Mouse (Mus musculus): Measurements from ENCODE around the gene Csf2rb2.
"Not testable (repeated sequence)": the region's sequence is repeated elsewhere in the genome, so short reads cannot be mapped to it uniquely, and the experiment has no call there.

DNA sequence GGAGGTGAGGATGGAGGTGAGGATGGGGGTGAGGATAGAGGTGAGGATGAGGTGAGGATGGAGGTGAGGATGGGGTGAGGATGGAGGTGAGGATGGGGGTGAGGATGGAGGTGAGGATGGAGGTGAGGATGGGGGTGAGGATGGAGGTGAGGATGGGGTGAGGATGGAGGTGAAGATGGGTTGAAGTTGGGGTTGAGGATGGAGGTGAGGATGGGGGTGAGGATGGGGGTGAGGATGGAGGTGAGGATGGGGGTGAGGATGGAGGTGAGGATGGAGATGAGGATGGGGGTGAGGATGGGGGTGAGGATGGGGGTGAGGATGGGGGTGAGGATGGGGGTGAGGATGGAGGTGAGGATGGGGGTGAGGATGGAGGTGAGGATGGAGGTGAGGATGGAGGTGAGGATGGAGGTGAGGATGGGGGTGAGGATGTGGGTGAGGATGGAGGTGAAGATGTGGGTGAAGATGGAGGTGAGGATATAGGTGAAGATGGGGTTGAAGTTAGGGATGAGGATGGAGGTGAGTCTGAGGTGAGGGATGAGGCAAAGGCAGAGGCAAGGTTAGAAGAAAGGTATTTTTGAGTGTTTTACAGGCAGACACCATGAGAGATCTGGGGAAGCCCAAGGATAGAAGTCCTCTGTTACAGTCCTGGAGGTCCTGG lies 48.8 kb downstream of the Csf2rb2 start:
- not testable (repeated sequence) for TF ChIP-seq CTCF (IDR thresholded peaks at IDR 0.05; ENCODE audit: borderline replicate concordance, control insufficient read depth, extremely low read depth, insufficient read depth, low read length, poor library complexity); POLR2A (IDR thresholded peaks at IDR 0.05; ENCODE audit: control insufficient read depth, extremely low read depth, insufficient read depth, low read length, poor library complexity)
